Mouse (Mus musculus) kidney, adult 2 months (tissue): ENCODE measurements at regions not wholly inside any gene's neighbourhood (a gene's known extent, or its start where the extent isn't known, plus 50 kb on each side); places are given as distances from the start of the nearest gene placed in this dataset.
A peak's percentile ranks its signal among the peaks of the same experiment; 100 is the strongest.

ENCODE experiments used
- DNase-seq: peaks from one replicate; pipeline ENCODE4 v3.0.0; 2021
- H3K27ac ChIP-seq: fragments of 200-500 bp; 2 replicates; pipeline ENCODE4 v1.5.1; 2012; ENCODE audit warnings: low read depth, low read length, control low read depth, inconsistent platforms; ENCODE audit not compliant: insufficient read depth
- H3K27me3 ChIP-seq: fragments of 200-500 bp; replicated peaks from 2 replicates; pipeline ENCODE4 v1.6.1; 2012; ENCODE audit warnings: mild to moderate bottlenecking, moderate library complexity, low read length, inconsistent platforms; ENCODE audit not compliant: control insufficient read depth, insufficient read depth
- H3K36me3 ChIP-seq: fragments of 200-500 bp; 2 replicates; pipeline ENCODE4 v1.6.1; 2012; ENCODE audit warnings: mild to moderate bottlenecking, moderate library complexity, low read length, inconsistent platforms; ENCODE audit not compliant: control insufficient read depth, insufficient read depth
- H3K4me1 ChIP-seq: fragments of 200-500 bp; 2 replicates; pipeline ENCODE4 v1.6.1; 2011; ENCODE audit warnings: low read length; ENCODE audit not compliant: control insufficient read depth, insufficient read depth
- H3K4me3 ChIP-seq: fragments of 200-500 bp; 2 replicates; pipeline ENCODE4 v1.5.1; 2011; ENCODE audit warnings: mild to moderate bottlenecking, low read depth, low read length, control low read depth; ENCODE audit not compliant: insufficient read depth
- CTCF ChIP-seq: fragments of 200-500 bp; conservative IDR thresholded peaks from 2 replicates; pipeline ENCODE4 v1.5.1; 2011; ENCODE audit warnings: low read depth, mild to moderate bottlenecking, control low read depth, low read length, moderate library complexity, mixed read lengths; ENCODE audit not compliant: insufficient read depth, insufficient read length
- POLR2A ChIP-seq: fragments of 200-500 bp; IDR thresholded peaks from one replicate; pipeline ENCODE4 v1.6.1; 2011; ENCODE audit warnings: low read depth, low read length, control low read depth
- WGBS: fragments of 180-500 bp; shearing (Covaris S2); methylation state at CpG from one replicate; pipeline ENCODE4 v1.1.7; 2018; 5-methylcytosine and 5-hydroxymethylcytosine counted together

GRCm38 (mm10) chr9:11629461-11629860 is 724.9 kb upstream of the Cntn5 start:
- H3K4me3 ChIP-seq: no peak overlapping the region
- H3K36me3 ChIP-seq: no peaks in the 10 kb centered on the region
- no peaks in the 10 kb centered on the region for H3K4me1 ChIP-seq
- WGBS: 51% methylated on average over 2 of the region's 2 CpGs
- TF ChIP-seq CTCF: no peak
- TF ChIP-seq POLR2A: no peak
- H3K27me3 ChIP-seq: no peaks in the 10 kb centered on the region
- H3K27ac ChIP-seq: no peak overlapping the region
- DNase-seq: no peak

- Histone ChIP-seq H3K4me1 (no peaks in the 10 kb centered on the region), H3K4me3 (no peak overlapping the region), H3K27ac (no peak overlapping the region), H3K36me3 (no peaks in the 10 kb centered on the region), H3K27me3 (no peaks in the 10 kb centered on the region)
- WGBS: 88% methylated on average over 2 of the region's 2 CpGs
- no peak for TF ChIP-seq CTCF
- no peak for TF ChIP-seq POLR2A
- DNase-seq: peak; percentile 1
Observed at GRCm38 (mm10) chr9:11604381-11604780, 699.8 kb upstream of the Cntn5 start.

GRCm38 (mm10) chr9:11603884-11604283 is 699.3 kb upstream of the Cntn5 start:
- H3K27ac ChIP-seq: no peak overlapping the region
- 18% methylated on average over 3 of the region's 3 CpGs for WGBS
- no peak overlapping the region for H3K4me3 ChIP-seq
- H3K4me1 ChIP-seq: no peaks in the 10 kb centered on the region
- DNase-seq: peak; percentile 46
- no peaks in the 10 kb centered on the region for H3K36me3 ChIP-seq
- no peaks in the 10 kb centered on the region for H3K27me3 ChIP-seq
- TF ChIP-seq POLR2A (no peak), CTCF (no peak)

- no peaks in the 10 kb centered on the region for H3K27me3 ChIP-seq
- no peak for TF ChIP-seq CTCF
- no peak for TF ChIP-seq POLR2A
Observed at GRCm38 (mm10) chr9:11602857-11603256, 698.3 kb upstream of the Cntn5 start.

GRCm38 (mm10) chr9:11579011-11579410 is 674.4 kb upstream of the Cntn5 start:
- H3K4me1 ChIP-seq: no peaks in the 10 kb centered on the region
- H3K36me3 ChIP-seq: no peaks in the 10 kb centered on the region
- H3K27me3 ChIP-seq: no peaks in the 10 kb centered on the region
- no peak for DNase-seq
- 81% methylated on average over 2 of the region's 2 CpGs for WGBS
- H3K4me3 ChIP-seq: no peak overlapping the region
- no peak overlapping the region for H3K27ac ChIP-seq
- no peak for TF ChIP-seq POLR2A
- TF ChIP-seq CTCF: no peak

More at GRCm38 (mm10) chr9:11602857-11603256, 698.3 kb upstream of the Cntn5 start:
- no peak for DNase-seq
- H3K4me1 ChIP-seq: no peaks in the 10 kb centered on the region
- 83% methylated on average over 2 of the region's 2 CpGs for WGBS
- H3K36me3 ChIP-seq: no peaks in the 10 kb centered on the region
- no peak overlapping the region for H3K4me3 ChIP-seq
- no peak overlapping the region for H3K27ac ChIP-seq

- no peaks in the 10 kb centered on the region for H3K36me3 ChIP-seq
- no peak for DNase-seq
- H3K27ac ChIP-seq: no peak overlapping the region
- no peaks in the 10 kb centered on the region for H3K27me3 ChIP-seq
- WGBS: 55% methylated on average over 1 of the region's 1 CpGs
- no peaks in the 10 kb centered on the region for H3K4me1 ChIP-seq
- TF ChIP-seq CTCF (no peak), POLR2A (no peak)
- no peak overlapping the region for H3K4me3 ChIP-seq
Observed at GRCm38 (mm10) chr9:11562885-11563284, 658.3 kb upstream of the Cntn5 start.

GRCm38 (mm10) chr9:11559384-11559783 is 654.8 kb upstream of the Cntn5 start:
- DNase-seq: no peak
- 69% methylated on average over 1 of the region's 1 CpGs for WGBS

More at GRCm38 (mm10) chr9:11559384-11559783, 654.8 kb upstream of the Cntn5 start:
- Histone ChIP-seq H3K36me3 (no peaks in the 10 kb centered on the region), H3K27me3 (no peaks in the 10 kb centered on the region), H3K4me3 (no peak overlapping the region), H3K27ac (no peak overlapping the region), H3K4me1 (no peaks in the 10 kb centered on the region)
- TF ChIP-seq CTCF (no peak), POLR2A (no peak)
